Mouse (Mus musculus): ENCODE data around the gene Pigf.
"Not testable (repeated sequence)": the region's sequence is repeated elsewhere in the genome, so short reads cannot be mapped to it uniquely, and the experiment has no call there.

Gene Pigf

DNA sequence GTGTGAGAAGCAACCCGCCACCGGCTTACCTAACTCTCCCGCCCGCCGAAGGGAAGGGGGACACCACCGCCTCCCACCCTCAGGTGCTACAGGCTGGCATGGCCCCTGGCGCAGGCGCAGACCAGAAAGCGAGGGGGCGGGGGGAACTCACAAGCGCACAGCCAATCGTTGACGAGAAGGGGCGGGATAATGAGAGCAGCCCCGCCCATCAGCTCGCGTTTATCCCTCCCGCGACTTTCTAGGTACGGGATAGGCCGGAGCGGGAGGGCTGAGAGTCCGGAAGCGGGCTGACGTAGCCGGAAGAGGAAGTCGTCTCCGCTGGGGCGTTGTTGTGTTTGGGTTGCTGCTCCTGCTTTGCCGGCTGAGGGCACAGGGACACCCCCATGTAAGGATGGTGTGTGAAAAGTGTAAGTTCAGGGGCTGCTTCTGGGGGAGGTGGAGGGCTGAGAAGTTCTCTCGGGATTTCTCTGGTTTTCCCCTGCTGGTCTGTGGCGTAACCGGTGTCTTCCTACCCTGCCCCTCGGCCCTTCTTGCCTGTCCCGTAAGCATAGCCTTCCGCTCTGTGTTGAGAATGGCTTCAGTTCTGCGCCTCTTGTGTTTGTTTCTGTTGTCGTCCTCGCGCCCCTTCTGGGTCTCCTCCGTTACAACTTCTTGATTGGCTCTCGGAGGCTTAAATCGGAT lies at the start of gene Pigf, which contains the start of gene Cript:
Pigf (minus strand) TSS at position 138 of the 681 bp plus-strand sequence.
Cript (plus strand) TSS at position 282 of the 681 bp plus-strand sequence.
- peak; percentile 98 to 99 for DNase-seq (ENCODE audit: low spot score in 2 of 2)

DNA sequence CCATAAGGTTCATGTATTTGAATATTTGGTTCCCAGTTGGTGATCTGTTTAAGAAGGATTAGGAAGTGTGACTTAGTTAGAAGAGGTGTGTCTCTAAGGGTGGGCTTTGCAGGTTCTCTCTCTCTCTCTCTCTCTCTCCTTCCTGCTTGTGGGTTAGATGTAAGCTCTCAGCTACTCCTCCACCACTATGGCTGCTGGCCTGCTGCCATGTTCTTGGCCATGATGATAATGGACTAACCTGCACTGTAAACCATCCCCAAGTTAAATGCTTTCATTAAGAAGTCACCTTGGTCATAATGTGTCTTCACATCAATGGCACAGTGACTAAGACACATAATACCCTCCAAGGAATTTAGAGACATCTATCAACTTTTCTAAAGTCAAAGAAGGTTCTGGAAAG lies 48.3 kb upstream of the Pigf start:
- no peak for DNase-seq (ENCODE audit: low spot score in 2 of 2)

DNA sequence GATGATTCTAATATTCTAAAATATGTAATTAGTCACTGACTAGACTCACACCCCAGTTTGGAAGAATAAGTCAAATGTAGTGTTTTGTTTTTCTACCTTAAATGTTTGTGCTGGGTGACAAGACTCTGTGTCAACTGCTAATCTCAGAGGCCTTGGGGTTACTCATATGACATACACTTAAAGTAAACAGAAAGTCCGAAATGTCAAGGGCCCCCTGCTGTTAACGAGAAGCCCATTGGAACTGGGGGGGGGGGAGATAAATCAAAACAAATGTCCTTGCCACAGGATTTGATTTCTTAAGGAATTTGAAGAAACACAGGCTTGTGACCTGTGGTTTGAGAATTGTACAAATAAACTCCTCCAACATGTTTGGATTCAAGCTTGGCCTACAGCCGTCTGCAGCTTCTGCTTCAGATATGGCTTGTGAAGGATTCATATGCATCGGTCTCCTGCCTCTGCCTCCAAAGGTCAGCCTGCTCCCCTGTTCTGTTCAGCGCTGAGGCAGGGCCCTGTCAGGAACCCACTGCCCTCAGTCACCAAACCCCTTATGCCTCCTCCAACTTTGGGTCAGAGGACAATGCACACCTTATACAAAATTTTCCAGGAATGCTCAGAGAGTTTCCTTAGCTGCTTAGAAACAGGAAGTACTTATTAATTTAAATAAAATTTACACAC lies 47.7 kb upstream of the Pigf start:
- no peak for DNase-seq (ENCODE audit: low spot score in 2 of 2)

DNA sequence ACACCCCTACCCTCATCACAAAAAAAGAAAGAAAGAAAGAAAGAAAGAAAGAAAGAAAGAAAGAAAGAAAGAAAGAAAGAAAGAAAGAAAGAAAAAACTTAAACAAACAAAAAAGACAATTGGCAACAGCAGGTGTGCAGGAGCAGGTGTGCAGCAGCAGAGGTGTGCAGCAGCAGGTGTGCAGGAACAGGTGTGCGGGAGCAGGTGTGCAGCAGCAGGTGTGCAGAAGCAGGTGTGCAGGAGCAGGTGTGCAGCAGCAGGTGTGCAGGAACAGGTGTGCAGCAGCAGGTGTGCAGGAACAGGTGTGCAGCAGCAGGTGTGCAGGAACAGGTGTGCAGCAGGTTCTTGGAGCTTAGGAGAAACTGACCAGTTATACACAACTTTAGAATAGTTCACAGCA lies 47.0 kb upstream of the Pigf start:
- DNase-seq (ENCODE audit: low spot score in 2 of 2) = not testable (repeated sequence)

DNA sequence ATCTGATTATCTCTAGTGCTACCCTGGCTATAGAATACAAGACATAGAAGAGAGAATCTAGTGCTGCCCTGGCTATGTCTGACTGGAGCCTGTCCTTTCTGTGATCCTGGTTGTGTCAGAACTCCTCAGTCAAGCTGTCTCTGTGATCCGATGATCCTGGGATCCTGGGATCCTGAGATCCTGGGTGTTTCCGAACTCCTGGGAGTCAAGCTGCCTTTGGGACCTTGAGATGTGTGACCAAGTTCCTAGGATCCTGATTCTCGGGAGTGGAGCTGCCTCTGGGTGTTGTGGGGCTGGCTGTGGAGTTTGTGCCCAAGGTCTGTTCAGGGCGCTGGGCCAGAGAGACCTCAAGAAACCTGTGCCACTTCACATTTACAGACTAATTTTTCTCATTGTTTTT lies 43.8 kb upstream of the Pigf start:
- no peak for DNase-seq (ENCODE audit: low spot score in 2 of 2)

DNA sequence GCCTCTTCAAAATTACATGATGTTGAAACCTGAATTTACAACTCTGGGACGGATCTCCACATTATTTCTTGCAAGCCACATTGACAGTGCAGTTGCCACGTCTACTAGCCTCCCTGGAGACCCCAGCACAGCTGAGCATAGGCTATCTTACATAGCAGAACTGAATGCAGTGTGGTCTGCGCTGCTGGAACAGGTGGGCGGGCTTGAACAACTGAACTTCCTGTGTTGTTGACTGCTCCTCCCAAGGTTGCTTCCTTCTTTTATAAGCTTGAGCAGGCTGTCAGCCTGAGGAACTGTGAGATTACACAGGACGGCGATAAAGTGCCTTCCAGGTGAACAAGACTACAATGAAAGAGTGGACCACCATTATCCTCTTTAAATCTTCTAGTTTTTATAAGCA lies 38.8 kb upstream of the Pigf start:
- DNase-seq (ENCODE audit: low spot score in 2 of 2) = no peak

DNA sequence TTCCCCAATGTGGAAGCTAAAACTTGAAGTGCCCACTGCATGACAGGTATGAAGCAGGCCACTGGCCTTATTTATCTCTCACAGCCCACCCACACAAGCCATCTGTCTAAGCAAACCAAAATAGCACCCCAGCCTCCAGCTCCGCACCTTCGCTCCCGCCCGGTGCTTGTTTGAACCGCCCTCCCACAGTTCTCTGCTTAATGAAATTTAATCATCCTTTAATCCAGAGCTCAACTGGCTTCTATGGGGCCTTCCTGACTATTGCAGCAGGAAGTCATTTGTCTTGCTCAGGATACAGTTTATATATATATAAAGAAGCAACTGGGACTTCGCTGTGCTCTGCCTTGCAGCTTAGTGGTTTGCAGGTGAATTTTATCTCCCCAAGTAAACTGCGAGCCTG lies 38.3 kb upstream of the Pigf start:
- DNase-seq (ENCODE audit: low spot score in 2 of 2) = no peak

DNA sequence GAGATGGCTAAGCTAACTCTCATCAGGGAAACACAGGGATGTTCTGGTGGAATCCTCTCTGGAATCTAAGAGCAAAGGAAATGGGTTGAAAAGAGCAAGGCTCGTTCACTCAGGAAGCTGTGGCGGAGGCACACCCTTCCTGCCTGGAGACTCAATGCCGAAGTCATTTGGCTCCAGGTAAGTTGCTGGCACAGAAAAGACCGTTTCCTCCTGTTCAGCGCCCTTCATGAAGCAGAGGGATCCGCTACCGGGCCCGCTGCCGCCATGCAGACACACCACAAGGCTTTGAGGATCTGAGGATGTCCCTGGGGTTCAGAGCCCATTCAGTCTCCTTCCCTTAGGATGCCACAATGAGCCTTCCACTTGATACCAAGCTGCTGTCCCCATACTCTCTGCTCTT lies 37.4 kb upstream of the Pigf start:
- no peak for DNase-seq (ENCODE audit: low spot score in 2 of 2)

DNA sequence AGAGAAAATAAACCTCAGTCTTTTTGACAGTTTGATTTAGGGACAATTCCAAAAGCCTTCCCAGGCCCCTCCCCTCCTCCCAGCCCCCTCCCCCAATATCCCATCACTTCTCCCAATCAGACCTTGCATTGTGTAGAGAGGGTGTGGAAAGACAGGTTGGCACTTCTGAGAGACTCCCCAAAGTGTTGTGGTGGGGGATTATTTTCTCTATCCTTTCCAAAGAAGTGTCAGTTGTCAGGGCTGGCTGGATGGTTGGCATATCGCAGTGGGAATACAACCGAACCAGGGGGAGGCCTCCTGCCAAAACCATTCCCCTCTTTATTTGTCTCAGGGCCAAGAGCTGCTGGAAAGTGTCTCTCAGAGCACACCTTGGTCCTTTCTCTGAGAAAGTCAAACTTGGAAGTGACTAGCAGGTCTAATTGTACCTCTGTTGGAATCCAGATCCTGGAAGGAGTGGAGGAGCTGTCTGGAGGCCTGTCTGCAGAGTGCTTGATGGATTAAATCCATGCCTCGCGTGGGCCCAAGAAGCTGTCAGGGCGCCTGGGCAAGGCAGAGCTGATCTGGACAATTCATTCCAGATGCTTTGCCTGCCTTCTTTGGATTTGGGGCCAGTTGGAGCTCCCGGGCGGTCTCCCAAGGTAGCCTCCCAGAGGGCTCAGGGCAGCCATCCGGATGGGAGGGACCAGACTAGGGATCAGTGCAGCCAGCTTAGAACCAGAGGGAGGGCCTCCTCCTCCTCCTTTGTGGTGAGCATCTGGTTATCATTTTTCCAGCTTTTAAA lies 32.5 kb upstream of the Pigf start:
- DNase-seq (ENCODE audit: low spot score in 2 of 2) = no peak

DNA sequence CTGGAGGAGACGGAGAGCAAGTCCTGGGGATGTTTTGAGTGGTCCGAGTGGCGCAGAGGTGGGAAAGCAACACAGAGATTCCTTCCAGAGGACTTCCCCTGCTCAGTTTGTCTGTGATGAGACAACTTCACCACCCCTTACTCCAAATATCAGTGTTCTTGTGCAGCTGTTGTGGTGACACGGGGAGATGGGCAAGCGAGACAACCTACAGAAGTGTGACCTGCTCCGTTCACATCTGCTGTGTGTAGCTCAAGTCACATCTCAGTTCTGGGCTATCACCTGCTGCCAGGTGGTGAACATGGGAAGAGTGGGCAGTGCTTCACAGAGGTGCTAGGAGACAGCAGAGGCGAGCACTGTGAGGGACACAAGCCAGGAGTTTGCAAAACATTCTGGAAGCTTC lies 31.6 kb upstream of the Pigf start:
- DNase-seq (ENCODE audit: low spot score in 2 of 2) = no peak

DNA sequence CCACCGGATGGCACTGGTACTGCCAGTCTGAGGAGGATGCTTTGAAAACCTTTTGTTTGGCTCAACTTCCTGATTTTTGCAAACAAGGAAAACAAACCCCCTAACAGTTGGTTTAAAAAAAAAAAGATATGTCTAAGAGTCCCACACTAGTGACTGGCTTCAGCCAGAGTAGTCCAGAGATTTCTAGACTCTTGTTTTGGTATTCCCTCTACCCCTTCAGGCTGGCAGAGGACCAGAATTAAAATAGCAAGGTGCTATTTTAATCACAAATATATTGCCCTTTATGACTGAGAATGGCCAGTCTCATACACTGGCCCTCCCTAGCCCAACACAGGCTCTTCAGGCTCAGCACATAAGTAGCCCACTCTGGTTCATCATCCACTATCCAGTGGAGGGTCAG lies 30.5 kb upstream of the Pigf start:
- no peak for DNase-seq (ENCODE audit: low spot score in 2 of 2)

DNA sequence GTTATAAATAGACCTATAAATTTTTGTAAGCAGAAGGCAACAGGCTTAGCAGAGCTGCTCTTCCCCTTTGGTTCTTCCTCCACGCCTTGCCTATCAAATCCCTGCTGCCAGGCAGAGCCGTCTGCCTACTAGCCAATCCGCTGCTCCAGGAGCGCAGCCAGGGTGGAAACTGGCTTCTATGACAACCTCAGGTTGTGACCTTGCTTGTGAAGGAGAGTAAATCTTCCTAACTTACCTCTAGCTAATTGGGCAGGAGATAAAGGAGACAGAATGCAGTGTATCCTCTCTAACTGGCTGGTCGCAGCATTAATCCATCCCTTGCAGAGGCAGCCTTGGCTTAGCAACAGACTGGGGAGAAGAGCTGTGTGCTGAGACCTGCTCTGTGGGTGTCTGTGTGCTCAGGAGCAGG lies 29.8 kb upstream of the Pigf start:
- DNase-seq (ENCODE audit: low spot score in 2 of 2) = no peak

DNA sequence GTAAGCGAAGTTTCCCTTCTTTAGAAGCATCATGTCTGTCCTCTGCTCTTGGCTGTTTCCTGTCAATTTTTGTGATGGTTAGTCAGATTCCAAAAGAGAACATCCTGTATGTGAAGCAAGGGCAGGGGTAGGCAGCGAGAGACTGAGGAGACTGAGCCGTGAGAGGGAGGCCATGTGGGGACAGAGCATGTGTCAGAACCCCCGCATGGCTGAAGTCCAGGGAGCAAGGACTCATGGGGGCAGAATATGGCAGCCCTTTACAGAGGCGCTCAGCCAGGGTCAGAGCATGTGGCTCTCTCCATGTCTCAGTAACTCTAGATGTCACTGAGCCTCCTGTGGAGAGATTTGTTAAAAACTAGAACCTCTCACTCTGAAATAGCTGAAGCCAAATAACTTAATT lies 28.7 kb upstream of the Pigf start:
- no peak for DNase-seq (ENCODE audit: low spot score in 2 of 2)

DNA sequence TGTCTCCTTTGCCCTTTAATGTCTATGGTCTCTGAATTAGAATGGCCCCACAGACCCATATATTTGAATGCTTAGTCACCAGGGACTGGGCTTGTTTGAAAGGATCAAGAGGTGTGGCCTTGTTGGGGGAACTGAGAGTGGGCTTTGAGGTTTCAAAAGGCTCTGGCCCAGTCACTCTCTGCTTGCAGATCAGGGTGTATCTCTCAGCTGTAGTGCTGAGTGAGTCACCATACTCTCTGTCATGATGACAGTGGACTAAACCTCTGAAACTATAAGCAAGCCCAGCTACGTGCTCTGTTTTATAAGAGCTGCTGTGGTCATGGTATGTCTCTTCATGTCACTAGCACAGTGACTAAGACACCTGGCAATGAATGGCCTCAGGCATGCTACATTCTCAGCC lies 27.2 kb upstream of the Pigf start:
- DNase-seq (ENCODE audit: low spot score in 2 of 2) = no peak

DNA sequence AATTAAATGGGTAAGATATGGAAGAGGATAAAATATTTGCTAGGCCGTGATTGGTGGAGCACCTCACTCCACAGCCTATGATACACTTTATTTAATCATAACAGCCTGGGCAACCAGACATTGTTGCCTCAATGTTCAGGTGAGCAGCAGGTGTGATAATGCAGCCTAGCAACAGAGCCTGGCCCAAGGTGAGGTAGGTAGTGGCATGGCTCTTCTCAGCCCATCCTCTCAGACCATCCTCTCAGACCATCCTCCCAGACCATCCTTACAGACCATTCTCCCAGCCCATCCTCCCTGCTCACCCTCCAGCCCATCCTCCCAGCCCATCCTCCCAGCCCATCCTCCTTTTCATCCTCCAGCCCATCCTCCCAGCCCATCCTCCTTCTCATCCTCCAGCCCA lies 26.4 kb upstream of the Pigf start:
- DNase-seq (ENCODE audit: low spot score in 2 of 2) = no peak

DNA sequence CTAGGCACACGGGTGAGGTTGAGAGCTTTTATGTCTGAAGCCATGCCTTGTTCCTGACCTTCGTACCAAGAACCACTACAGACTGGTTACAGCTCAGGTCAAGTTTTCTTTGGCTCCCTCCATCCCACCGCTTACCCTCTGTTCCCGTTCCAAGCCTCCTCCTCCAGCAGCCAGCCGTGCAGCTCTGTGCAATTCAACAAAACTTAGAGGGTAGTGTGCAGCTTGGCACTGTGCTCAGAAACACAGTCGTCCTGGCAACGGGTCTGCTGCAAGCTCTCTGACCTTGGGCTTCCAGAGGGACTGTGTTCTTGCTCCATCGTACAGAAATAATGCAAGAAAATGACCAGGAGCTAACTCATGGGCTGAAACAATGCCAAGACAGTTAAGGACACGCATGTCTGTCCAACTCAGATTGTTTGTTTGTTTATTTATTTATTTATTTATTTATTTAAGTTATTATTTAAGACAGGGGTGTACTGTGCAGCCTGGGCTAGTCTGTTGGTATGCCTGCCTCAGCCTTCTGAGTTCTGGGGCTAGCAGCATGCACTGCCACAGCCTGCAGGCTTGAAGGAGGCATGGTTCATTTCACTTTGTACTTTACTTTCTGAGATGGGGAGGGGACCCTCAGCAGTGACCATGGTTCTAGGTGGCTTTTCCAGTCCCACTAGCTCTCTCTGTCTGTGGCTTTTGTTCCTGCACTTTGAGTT lies 25.4 kb upstream of the Pigf start:
- DNase-seq (ENCODE audit: low spot score in 2 of 2) = no peak

DNA sequence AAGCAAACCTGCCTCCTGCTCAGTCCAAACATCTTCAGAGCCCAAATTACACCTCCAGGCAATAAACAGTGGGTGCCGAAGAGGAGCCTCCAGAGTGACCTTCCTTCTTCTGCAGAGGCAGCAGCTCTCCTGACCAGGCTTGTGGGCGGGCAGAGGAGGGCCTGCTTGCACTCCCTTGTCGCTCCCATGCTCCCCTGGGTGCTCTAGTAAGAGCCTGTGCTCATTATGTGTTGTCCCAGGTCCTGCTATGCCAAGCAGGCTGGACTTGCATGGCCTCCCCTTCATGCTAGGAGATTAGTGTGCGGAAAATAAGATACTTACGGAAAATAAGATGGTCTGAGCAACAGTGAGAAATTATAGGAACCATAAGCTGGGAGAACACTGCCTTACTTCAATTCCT lies 24.5 kb upstream of the Pigf start:
- no peak for DNase-seq (ENCODE audit: low spot score in 2 of 2)

DNA sequence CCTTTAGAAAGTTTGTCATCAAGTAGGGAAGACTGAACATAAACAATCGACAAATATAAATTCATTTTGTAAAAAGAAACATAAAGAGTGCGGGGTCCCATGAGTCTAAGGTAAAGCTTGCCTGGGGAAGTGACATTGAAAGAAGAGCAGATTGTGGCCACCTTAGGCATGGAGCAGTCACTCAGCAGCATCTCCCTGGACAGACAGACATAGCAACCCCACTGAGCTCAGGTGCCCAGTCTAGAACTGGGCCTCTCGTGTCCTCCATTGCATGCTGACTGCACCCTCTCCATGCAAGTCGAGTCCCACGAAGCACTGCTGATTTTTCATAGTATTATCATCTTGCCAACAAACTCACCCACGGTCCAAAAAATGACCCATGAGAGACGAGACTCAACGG lies 19.6 kb upstream of the Pigf start:
- no peak for DNase-seq (ENCODE audit: low spot score in 2 of 2)

DNA sequence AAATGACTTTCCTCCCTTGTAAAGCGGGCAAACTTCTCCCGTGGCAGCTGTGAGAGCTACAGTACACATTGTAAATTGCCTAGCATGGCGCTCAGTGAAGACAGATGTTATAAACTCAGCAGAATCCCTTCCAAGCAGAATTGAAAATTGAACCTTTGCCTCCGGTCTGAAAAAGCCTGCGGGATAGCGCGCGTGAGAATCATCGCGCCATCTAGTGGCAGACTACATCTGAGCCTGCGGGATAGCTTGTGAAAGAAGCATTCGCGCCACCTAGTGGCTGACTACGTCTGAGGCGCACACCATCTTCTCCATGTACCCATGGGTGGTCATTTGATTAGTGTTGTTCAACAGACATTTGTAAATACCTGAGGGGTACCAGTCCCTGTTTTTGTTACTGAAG lies 19.2 kb upstream of the Pigf start:
- peak; percentile 84 to 95 for DNase-seq (ENCODE audit: low spot score in 2 of 2)

DNA sequence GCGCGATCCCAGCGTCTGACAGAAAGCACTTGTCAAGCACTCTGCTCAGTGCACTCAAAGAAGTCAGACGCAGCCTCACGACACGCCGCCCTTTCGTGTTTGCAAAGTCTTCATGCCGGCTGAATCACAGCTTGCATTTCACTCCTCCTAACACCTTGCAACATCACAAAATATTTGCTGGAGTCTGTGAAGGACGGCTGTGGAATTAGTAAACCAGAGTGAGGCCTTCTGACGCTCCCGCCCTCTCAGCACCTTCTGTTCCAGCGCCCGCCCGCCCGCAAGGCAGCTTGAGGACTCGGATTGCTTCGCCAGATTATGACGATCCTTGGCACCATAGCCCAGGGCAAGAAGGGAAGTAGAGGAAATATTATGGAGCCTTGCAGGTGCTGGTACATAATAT lies 16.5 kb upstream of the Pigf start:
- DNase-seq (ENCODE audit: low spot score in 2 of 2) = no peak

DNA sequence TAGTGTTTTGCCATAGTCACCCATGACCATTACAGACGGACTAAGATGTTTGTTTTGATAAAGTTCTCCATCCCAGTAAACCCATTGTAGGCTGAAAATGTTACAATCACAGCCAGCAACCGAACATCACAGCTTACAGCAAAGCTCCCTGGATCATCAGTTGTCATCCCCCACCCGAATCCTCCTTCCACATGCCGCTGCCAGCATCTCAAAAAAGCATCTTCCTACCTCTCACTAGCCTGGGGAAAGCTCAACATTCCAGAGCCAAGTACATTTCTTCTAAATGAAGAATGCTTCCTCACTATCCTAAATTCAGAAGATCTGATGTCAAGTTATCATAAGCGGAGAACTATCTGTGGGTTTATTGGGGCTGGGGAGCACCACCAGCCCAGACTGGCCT lies 13.3 kb upstream of the Pigf start:
- no peak for DNase-seq (ENCODE audit: low spot score in 2 of 2)

All from spleen, postnatal 4 days (tissue).